Mouse (Mus musculus): ENCODE results near the gene A130010J15Rik. TPM values are rescaled to one million over a fixed set of nuclear protein-coding genes. Genes with fewer than 3 reads are reported as not detected.

A130010J15Rik gene
- polyA plus RNA-seq, 1 experiment, result 9.3 TPM

- H3K4me1 ChIP-seq (ENCODE audit: control insufficient read depth, insufficient read depth, low read length), result no peaks in the 10 kb centered on the region
- H3K9ac ChIP-seq (ENCODE audit: low read depth, poor library complexity, severe bottlenecking), result peak within 1 kb of the TSS; percentile 85
- H3K27ac ChIP-seq (ENCODE audit: insufficient read depth, low read length), result no peak within 1 kb of the TSS
- H3K4me3 ChIP-seq (ENCODE audit: low read depth, low read length), result peak within 1 kb of the TSS; percentile 79
- no peaks in the 10 kb centered on the region for H3K9me3 ChIP-seq (replicated peaks; ENCODE audit: control insufficient read depth, insufficient read depth, low read length, poor library complexity, severe bottlenecking)
- H3K36me3 ChIP-seq (ENCODE audit: control insufficient read depth, insufficient read depth, low read length, poor library complexity, severe bottlenecking), result peaks cover 15% of the 10 kb centered on the region; the same call in 1 of the 2 replicates
- H3K27me3 ChIP-seq (ENCODE audit: control insufficient read depth, insufficient read depth, low read length, poor library complexity, severe bottlenecking), result no peaks in the 10 kb centered on the region
- TF ChIP-seq EP300 (IDR thresholded peaks at IDR 0.05; ENCODE audit: insufficient read depth, low read depth, low read length) (no peak), CTCF (IDR thresholded peaks at IDR 0.05; ENCODE audit: low read depth, low read length) (peak; percentile 92), POLR2A (IDR thresholded peaks at IDR 0.05; ENCODE audit: insufficient read depth, low read length) (peak; percentile 83)
Measured at GRCm38 (mm10) chr1:193129786-193130455, 37.9 kb upstream of the A130010J15Rik start, which contains the start of gene Diexf. Diexf (minus strand) TSS chr1:193130272.

- no peaks in the 10 kb centered on the region for H3K9me3 ChIP-seq (replicated peaks; ENCODE audit: control insufficient read depth, insufficient read depth, low read length, poor library complexity, severe bottlenecking)
- H3K36me3 ChIP-seq (ENCODE audit: control insufficient read depth, insufficient read depth, low read length, poor library complexity, severe bottlenecking), result peaks cover 12% of the 10 kb centered on the region; the same call in 1 of the 2 replicates
- H3K27ac ChIP-seq (ENCODE audit: insufficient read depth, low read length), result no peak overlapping the region
- peak overlapping the region; percentile 44 for H3K9ac ChIP-seq (ENCODE audit: low read depth, poor library complexity, severe bottlenecking)
- H3K4me3 ChIP-seq (ENCODE audit: low read depth, low read length), result peak overlapping the region; percentile 70
- no peaks in the 10 kb centered on the region for H3K27me3 ChIP-seq (ENCODE audit: control insufficient read depth, insufficient read depth, low read length, poor library complexity, severe bottlenecking)
- TF ChIP-seq CTCF (IDR thresholded peaks at IDR 0.05; ENCODE audit: low read depth, low read length) (no peak), EP300 (IDR thresholded peaks at IDR 0.05; ENCODE audit: insufficient read depth, low read depth, low read length) (no peak), POLR2A (IDR thresholded peaks at IDR 0.05; ENCODE audit: insufficient read depth, low read length) (no peak)
- no peaks in the 10 kb centered on the region for H3K4me1 ChIP-seq (ENCODE audit: control insufficient read depth, insufficient read depth, low read length)
Measured at GRCm38 (mm10) chr1:193130456-193130825, 37.4 kb upstream of the A130010J15Rik start.

- no peaks in the 10 kb centered on the region for H3K9me3 ChIP-seq (replicated peaks; ENCODE audit: control insufficient read depth, insufficient read depth, low read length, poor library complexity, severe bottlenecking)
- TF ChIP-seq POLR2A (IDR thresholded peaks at IDR 0.05; ENCODE audit: insufficient read depth, low read length) (no peak), EP300 (IDR thresholded peaks at IDR 0.05; ENCODE audit: insufficient read depth, low read depth, low read length) (no peak), CTCF (IDR thresholded peaks at IDR 0.05; ENCODE audit: low read depth, low read length) (no peak)
- H3K9ac ChIP-seq (ENCODE audit: low read depth, poor library complexity, severe bottlenecking), result peak overlapping the region; percentile 44; the same call in 1 of the 2 replicates
- no peak overlapping the region for H3K4me3 ChIP-seq (ENCODE audit: low read depth, low read length)
- H3K27ac ChIP-seq (ENCODE audit: insufficient read depth, low read length), result no peak overlapping the region
- H3K36me3 ChIP-seq (ENCODE audit: control insufficient read depth, insufficient read depth, low read length, poor library complexity, severe bottlenecking), result peaks cover 11% of the 10 kb centered on the region; the same call in 1 of the 2 replicates
- H3K27me3 ChIP-seq (ENCODE audit: control insufficient read depth, insufficient read depth, low read length, poor library complexity, severe bottlenecking), result no peaks in the 10 kb centered on the region
- H3K4me1 ChIP-seq (ENCODE audit: control insufficient read depth, insufficient read depth, low read length), result no peaks in the 10 kb centered on the region
Measured at GRCm38 (mm10) chr1:193130839-193131238, 37.0 kb upstream of the A130010J15Rik start.

GRCm38 (mm10) chr1:193131311-193131948, 36.4 kb upstream of the A130010J15Rik start:
- no peaks in the 10 kb centered on the region for H3K9me3 ChIP-seq (replicated peaks; ENCODE audit: control insufficient read depth, insufficient read depth, low read length, poor library complexity, severe bottlenecking)
- H3K36me3 ChIP-seq (ENCODE audit: control insufficient read depth, insufficient read depth, low read length, poor library complexity, severe bottlenecking), result peaks cover 11% of the 10 kb centered on the region; the same call in 1 of the 2 replicates
- no peaks in the 10 kb centered on the region for H3K4me1 ChIP-seq (ENCODE audit: control insufficient read depth, insufficient read depth, low read length)
- H3K4me3 ChIP-seq (ENCODE audit: low read depth, low read length), result no peak overlapping the region
- H3K27ac ChIP-seq (ENCODE audit: insufficient read depth, low read length), result no peak overlapping the region
- H3K9ac ChIP-seq (ENCODE audit: low read depth, poor library complexity, severe bottlenecking), result no peak overlapping the region
- TF ChIP-seq POLR2A (IDR thresholded peaks at IDR 0.05; ENCODE audit: insufficient read depth, low read length), result no peak
- no peak for TF ChIP-seq CTCF (IDR thresholded peaks at IDR 0.05; ENCODE audit: low read depth, low read length)
- TF ChIP-seq EP300 (IDR thresholded peaks at IDR 0.05; ENCODE audit: insufficient read depth, low read depth, low read length), result no peak
- H3K27me3 ChIP-seq (ENCODE audit: control insufficient read depth, insufficient read depth, low read length, poor library complexity, severe bottlenecking), result no peaks in the 10 kb centered on the region

GRCm38 (mm10) chr1:193132385-193132784, 35.5 kb upstream of the A130010J15Rik start:
- Histone ChIP-seq H3K27ac (ENCODE audit: insufficient read depth, low read length) (no peak overlapping the region), H3K9me3 (replicated peaks; ENCODE audit: control insufficient read depth, insufficient read depth, low read length, poor library complexity, severe bottlenecking) (no peaks in the 10 kb centered on the region), H3K9ac (ENCODE audit: low read depth, poor library complexity, severe bottlenecking) (no peak overlapping the region), H3K4me1 (ENCODE audit: control insufficient read depth, insufficient read depth, low read length) (no peaks in the 10 kb centered on the region), H3K27me3 (ENCODE audit: control insufficient read depth, insufficient read depth, low read length, poor library complexity, severe bottlenecking) (no peaks in the 10 kb centered on the region), H3K4me3 (ENCODE audit: low read depth, low read length) (no peak overlapping the region), H3K36me3 (ENCODE audit: control insufficient read depth, insufficient read depth, low read length, poor library complexity, severe bottlenecking) (peaks cover 4% of the 10 kb centered on the region; the same call in 1 of the 2 replicates)
- TF ChIP-seq POLR2A (IDR thresholded peaks at IDR 0.05; ENCODE audit: insufficient read depth, low read length), result no peak
- no peak for TF ChIP-seq EP300 (IDR thresholded peaks at IDR 0.05; ENCODE audit: insufficient read depth, low read depth, low read length)
- no peak for TF ChIP-seq CTCF (IDR thresholded peaks at IDR 0.05; ENCODE audit: low read depth, low read length)

- no peak for TF ChIP-seq EP300 (IDR thresholded peaks at IDR 0.05; ENCODE audit: insufficient read depth, low read depth, low read length)
- TF ChIP-seq POLR2A (IDR thresholded peaks at IDR 0.05; ENCODE audit: insufficient read depth, low read length), result no peak
- TF ChIP-seq CTCF (IDR thresholded peaks at IDR 0.05; ENCODE audit: low read depth, low read length), result no peak
- no peaks in the 10 kb centered on the region for H3K9me3 ChIP-seq (replicated peaks; ENCODE audit: control insufficient read depth, insufficient read depth, low read length, poor library complexity, severe bottlenecking)
- no peak overlapping the region for H3K27ac ChIP-seq (ENCODE audit: insufficient read depth, low read length)
- no peaks in the 10 kb centered on the region for H3K36me3 ChIP-seq (ENCODE audit: control insufficient read depth, insufficient read depth, low read length, poor library complexity, severe bottlenecking)
- no peaks in the 10 kb centered on the region for H3K4me1 ChIP-seq (ENCODE audit: control insufficient read depth, insufficient read depth, low read length)
- H3K4me3 ChIP-seq (ENCODE audit: low read depth, low read length), result no peak overlapping the region
- H3K27me3 ChIP-seq (ENCODE audit: control insufficient read depth, insufficient read depth, low read length, poor library complexity, severe bottlenecking), result no peaks in the 10 kb centered on the region
- H3K9ac ChIP-seq (ENCODE audit: low read depth, poor library complexity, severe bottlenecking), result no peak overlapping the region
Measured at GRCm38 (mm10) chr1:193133726-193134125, 34.1 kb upstream of the A130010J15Rik start.
